Mouse (Mus musculus) intestine, postnatal 0 days (tissue): Measurements from ENCODE around the gene 1700016H13Rik. TPM values are rescaled to one million over a fixed set of nuclear protein-coding genes. Genes with fewer than 3 reads are reported as not detected.
A peak's percentile ranks its signal among the peaks of the same experiment; 100 is the strongest.

Experiments used
- ATAC-seq: fragments of 200-750 bp; cut with Nextera tagmentation; 2 replicates; pipeline ENCODE4 v1.8.0; 2017; ENCODE audit warnings: mild to moderate bottlenecking, moderate TSS enrichment, moderate library complexity
- H3K27ac ChIP-seq: fragments of 300-500 bp; sonication (generic); 2 replicates; pipeline ENCODE4 v1.5.1; 2014; ENCODE audit warnings: mild to moderate bottlenecking, low read depth, low read length, moderate library complexity
- H3K27me3 ChIP-seq: fragments of 300-500 bp; sonication (generic); replicated peaks from 2 replicates; pipeline ENCODE4 v1.6.1; 2014; ENCODE audit warnings: low read length, mixed read lengths; ENCODE audit not compliant: control insufficient read depth, insufficient read depth
- H3K36me3 ChIP-seq: fragments of 300-500 bp; sonication (generic); 2 replicates; pipeline ENCODE4 v1.6.1; 2014; ENCODE audit warnings: mild to moderate bottlenecking, moderate library complexity; ENCODE audit not compliant: control insufficient read depth, insufficient read depth
- H3K4me1 ChIP-seq: fragments of 300-500 bp; sonication (generic); replicated peaks from 2 replicates; pipeline ENCODE4 v1.6.1; 2014; ENCODE audit warnings: antibody characterized with exemption, low read length, mixed read lengths; ENCODE audit not compliant: control insufficient read depth, insufficient read depth
- H3K4me2 ChIP-seq: fragments of 300-500 bp; sonication (generic); replicated peaks from 2 replicates; pipeline ENCODE4 v1.6.1; 2014; ENCODE audit warnings: low read depth, mild to moderate bottlenecking, moderate library complexity
- H3K4me3 ChIP-seq: fragments of 300-500 bp; sonication (generic); 2 replicates; pipeline ENCODE4 v1.5.1; 2014; ENCODE audit warnings: low read depth, low read length
- H3K9ac ChIP-seq: fragments of 300-500 bp; sonication (generic); 2 replicates; pipeline ENCODE4 v1.6.1; 2014; ENCODE audit warnings: mild to moderate bottlenecking, low read depth, low read length
- H3K9me3 ChIP-seq: fragments of 300-500 bp; sonication (generic); 2 replicates; pipeline ENCODE4 v1.6.1; 2016; ENCODE audit warnings: mixed run types; ENCODE audit not compliant: control insufficient read depth
- CTCF ChIP-seq: sonication (generic); IDR thresholded peaks from 2 replicates; pipeline ENCODE4 v1.5.1; 2016; ENCODE audit warnings: low read depth, mild to moderate bottlenecking, control low read depth, antibody characterized with exemption, moderate library complexity
- whole genome bisulfite sequencing: fragments of 180-500 bp; shearing (Covaris S2); extraction: QIAGEN DNeasy Blood & Tissue Kit; methylation state at CpG from one replicate; pipeline ENCODE4 v1.1.7; 2014; 5-methylcytosine and 5-hydroxymethylcytosine counted together
- polyA plus RNA-seq: library from polyadenylated mRNA; unstranded; fragments of >200 nt; fragmentation: Nextera tagmentation; extraction: Ambion mirVana; gene quantifications from 2 replicates; pipeline ENCODE4 v1.2.1, GENCODE M21; 2015

1700016H13Rik gene
- polyA plus RNA-seq, 1 experiment from 2014 or later, result 0.23 TPM

DNA sequence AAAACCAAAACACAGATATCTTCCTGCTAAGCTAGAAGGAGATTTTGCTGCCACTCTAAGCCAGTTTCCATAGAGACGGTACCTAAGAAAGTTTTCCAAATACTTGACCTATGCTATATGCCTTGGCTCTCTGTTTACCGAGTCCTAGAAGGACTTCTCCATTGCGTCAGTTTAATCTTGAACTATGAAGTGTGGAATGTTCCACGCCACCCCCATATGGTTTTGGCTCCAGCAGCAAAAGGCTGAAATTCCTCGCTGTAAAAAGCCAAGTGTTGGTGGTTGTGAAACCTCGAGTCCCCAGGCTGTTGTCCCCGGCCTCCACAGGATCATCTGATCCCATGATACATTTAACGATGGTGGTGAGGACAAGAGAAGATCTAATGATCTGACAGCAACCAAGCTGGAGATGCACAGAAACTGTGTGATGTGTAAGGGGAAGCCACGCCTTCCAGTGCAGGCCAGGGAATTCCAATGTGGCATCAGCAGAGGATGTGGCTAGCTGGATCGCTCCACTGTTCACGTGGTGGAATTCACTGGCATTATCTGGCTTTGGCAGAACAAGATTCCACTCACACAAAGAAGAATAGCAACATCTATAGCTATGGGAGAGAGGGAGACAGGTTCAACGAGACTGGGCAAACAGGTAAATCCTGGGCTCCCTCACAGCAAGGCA, 35.4 kb downstream of the 1700016H13Rik start:
- WGBS, result 57% methylated on average over 12 of the region's 12 CpGs
- H3K27me3 ChIP-seq, result no peaks in the 10 kb centered on the region
- H3K4me3 ChIP-seq, result no peak overlapping the region
- no peak overlapping the region for H3K27ac ChIP-seq
- no peak overlapping the region for H3K4me2 ChIP-seq
- H3K9me3 ChIP-seq, result no peaks in the 10 kb centered on the region
- ATAC-seq, result 0 out of 2 replicates have a peak, but pooled peaks have one; percentile 33
- H3K9ac ChIP-seq, result no peak overlapping the region
- no peaks in the 10 kb centered on the region for H3K4me1 ChIP-seq
- H3K36me3 ChIP-seq, result no peaks in the 10 kb centered on the region
- no peak for TF ChIP-seq CTCF

DNA sequence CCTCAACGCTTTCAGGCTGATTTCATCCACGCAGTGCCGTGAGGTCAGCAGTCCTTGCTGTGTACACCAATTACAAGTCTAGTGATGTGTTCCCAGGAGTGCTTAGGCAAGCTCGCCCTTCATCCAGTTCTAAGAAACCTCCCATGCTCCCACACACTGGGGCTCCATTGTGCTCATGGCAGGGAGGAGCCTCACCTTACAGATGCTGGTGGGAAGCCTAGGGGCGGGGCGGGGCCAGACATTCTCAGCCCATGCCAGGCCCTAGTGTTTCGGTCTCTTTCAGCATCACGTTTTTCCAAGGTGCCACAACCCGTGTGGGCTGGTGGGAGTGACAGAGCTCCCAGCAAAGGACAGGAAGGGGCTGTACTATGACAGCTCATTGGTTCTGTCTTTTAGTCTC, 38.6 kb downstream of the 1700016H13Rik start:
- ATAC-seq, result no peak
- TF ChIP-seq CTCF, result no peak
- Histone ChIP-seq H3K9ac (no peak overlapping the region), H3K4me2 (no peak overlapping the region), H3K27me3 (no peaks in the 10 kb centered on the region), H3K9me3 (no peaks in the 10 kb centered on the region), H3K4me1 (no peaks in the 10 kb centered on the region), H3K4me3 (no peak overlapping the region), H3K27ac (no peak overlapping the region), H3K36me3 (no peaks in the 10 kb centered on the region)
- WGBS, result 78% methylated on average over 9 of the region's 9 CpGs

DNA sequence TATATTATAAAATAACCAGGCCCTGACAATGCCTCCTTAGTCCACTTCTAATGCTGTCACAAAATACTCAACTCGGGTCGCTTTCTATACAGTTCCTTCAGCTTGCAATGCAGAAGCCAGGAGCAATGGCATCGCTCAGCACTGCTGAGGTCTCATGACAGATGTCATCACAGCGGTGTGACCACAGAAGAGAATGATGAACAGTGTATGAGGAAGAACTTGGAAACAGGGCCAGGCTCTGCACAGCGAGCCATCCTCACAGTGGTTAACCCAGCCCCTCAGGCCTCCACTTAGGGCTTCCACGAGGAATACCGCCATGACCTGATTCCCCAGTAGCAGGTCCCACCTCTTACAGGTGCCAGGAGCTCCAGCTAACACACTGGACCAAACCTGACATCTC, 41.5 kb downstream of the 1700016H13Rik start:
- Histone ChIP-seq H3K9me3 (no peaks in the 10 kb centered on the region), H3K27ac (no peak overlapping the region), H3K4me3 (no peak overlapping the region), H3K27me3 (no peaks in the 10 kb centered on the region), H3K4me1 (no peaks in the 10 kb centered on the region), H3K4me2 (no peak overlapping the region), H3K36me3 (no peaks in the 10 kb centered on the region), H3K9ac (no peak overlapping the region)
- no peak for ATAC-seq
- 81% methylated on average over 7 of the region's 7 CpGs for WGBS
- no peak for TF ChIP-seq CTCF

DNA sequence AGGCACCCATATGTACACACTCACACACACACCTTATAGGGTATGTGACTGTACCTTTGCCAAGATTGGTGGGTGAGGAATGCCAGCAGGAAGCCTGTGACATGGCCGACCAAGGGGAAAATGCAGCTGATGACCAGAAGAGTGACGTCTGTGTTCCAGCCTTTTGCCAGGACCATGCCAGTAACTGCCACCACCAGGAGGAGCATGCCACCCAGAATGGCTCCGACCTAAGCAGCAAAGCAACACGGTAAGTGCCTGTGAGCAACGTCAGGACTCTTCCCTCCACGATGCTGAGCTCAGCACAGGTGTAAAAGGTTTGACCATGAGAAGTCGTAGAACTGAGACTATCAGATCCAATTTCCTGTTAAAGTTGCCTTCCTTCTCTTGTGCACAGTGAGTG, 43.5 kb downstream of the 1700016H13Rik start:
- no peaks in the 10 kb centered on the region for H3K9me3 ChIP-seq
- no peaks in the 10 kb centered on the region for H3K36me3 ChIP-seq
- H3K27ac ChIP-seq, result no peak overlapping the region
- TF ChIP-seq CTCF, result peak; percentile 37
- no peaks in the 10 kb centered on the region for H3K27me3 ChIP-seq
- H3K9ac ChIP-seq, result no peak overlapping the region
- H3K4me3 ChIP-seq, result no peak overlapping the region
- no peak for ATAC-seq
- WGBS, result 86% methylated on average over 7 of the region's 7 CpGs
- no peaks in the 10 kb centered on the region for H3K4me1 ChIP-seq
- no peak overlapping the region for H3K4me2 ChIP-seq

DNA sequence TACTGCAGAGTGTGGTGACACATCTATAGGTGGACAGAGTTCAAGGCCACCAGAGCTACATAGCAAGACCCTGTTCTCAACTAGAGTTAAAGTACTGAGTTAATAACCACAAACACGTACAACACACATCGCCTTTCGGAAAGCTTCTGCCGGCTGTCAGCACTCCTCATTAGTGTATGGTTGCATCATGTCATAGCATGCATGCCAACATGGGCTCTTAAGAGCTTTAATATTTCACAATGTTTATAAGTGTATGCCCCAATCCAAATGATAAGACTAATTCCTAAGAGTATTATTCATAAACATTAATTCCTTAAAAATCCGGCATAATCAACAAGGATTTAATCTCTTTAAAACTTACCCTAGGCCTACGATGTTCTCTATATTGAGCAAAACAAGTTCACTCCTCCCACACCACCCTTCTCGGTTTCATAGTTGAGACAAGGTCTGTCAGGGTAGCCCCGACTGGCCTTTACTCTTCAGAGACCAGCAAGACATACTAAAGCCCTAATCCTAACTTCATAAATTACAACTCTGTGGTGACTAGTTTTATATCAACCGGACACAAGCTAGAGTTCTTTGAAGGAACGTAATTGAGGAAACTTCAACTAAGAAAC, 44.8 kb downstream of the 1700016H13Rik start:
- ATAC-seq, result no peak
- H3K4me3 ChIP-seq, result no peak overlapping the region
- no peak overlapping the region for H3K27ac ChIP-seq
- TF ChIP-seq CTCF, result no peak
- no peak overlapping the region for H3K9ac ChIP-seq
- H3K27me3 ChIP-seq, result no peaks in the 10 kb centered on the region
- WGBS, result 81% methylated on average over 10 of the region's 10 CpGs
- no peak overlapping the region for H3K4me2 ChIP-seq
- H3K9me3 ChIP-seq, result no peaks in the 10 kb centered on the region
- no peaks in the 10 kb centered on the region for H3K36me3 ChIP-seq
- H3K4me1 ChIP-seq, result no peaks in the 10 kb centered on the region

GRCm38 (mm10) chr5:103610148-103610547, 45.7 kb downstream of the 1700016H13Rik start:
- Histone ChIP-seq H3K4me1 (no peaks in the 10 kb centered on the region), H3K4me2 (no peak overlapping the region), H3K9ac (no peak overlapping the region), H3K9me3 (no peaks in the 10 kb centered on the region), H3K27ac (no peak overlapping the region), H3K36me3 (no peaks in the 10 kb centered on the region), H3K4me3 (no peak overlapping the region), H3K27me3 (no peaks in the 10 kb centered on the region)
- TF ChIP-seq CTCF, result no peak
- no peak for ATAC-seq
- WGBS, result 59% methylated on average over 5 of the region's 5 CpGs
